Mouse (Mus musculus) Patski (cell line): ENCODE data around the gene 2010111I01Rik. TPM values are rescaled to one million over a fixed set of nuclear protein-coding genes. Genes with fewer than 3 reads are reported as not detected.
"Not testable (repeated sequence)": the region's sequence is repeated elsewhere in the genome, so short reads cannot be mapped to it uniquely, and the experiment has no call there.

ENCODE experiments used
- ATAC-seq: fragments of 100-300 bp; one replicate; pipeline ENCODE4 v1.8.0; 2021
- CTCF ChIA-PET: fragments of 350-600 bp; sonication (Branson Sonifier 250); formaldehyde crosslinking; loops from one replicate; lab custom pipeline; 2022; ENCODE audit warnings: inconsistent platforms; lab: Charles Lee
- POLR2A ChIA-PET: fragments of 350-600 bp; sonication (Branson Sonifier 250); formaldehyde crosslinking; loops from one replicate; lab custom pipeline; 2022; ENCODE audit warnings: antibody characterized with exemption, inconsistent platforms; lab: Charles Lee
- DNase-seq: peaks from one replicate; pipeline ENCODE4 v3.0.0-alpha.2; 2011; ENCODE audit warnings: low read depth, low spot score
- H3K27me3 ChIP-seq: fragments of 371-371 bp; one replicate; pipeline ENCODE4 v1.5.1; 2021
- CTCF ChIP-seq: fragments of 100-300 bp; IDR thresholded peaks from one replicate; pipeline ENCODE4 v1.5.1; 2021
- in situ Hi-C: fragments of 300-500 bp; cut with MboI; formaldehyde crosslinking; loops from 3 replicates; pipeline ENCODE4 v1.11.1; 2018; ENCODE audit warnings: low pct_unique_long_range_greater_than_20kb, mixed read lengths
- polyA plus RNA-seq: library from polyadenylated mRNA; unstranded; gene quantifications from one replicate; pipeline ENCODE4 v1.2.3, GENCODE M21; 2021

Gene 2010111I01Rik
- polyA plus RNA-seq, 1 experiment from 2014 or later, result 98.5 TPM

- DNase-seq, result no peak
- POLR2A ChIA-PET, result no interaction called here
- in situ Hi-C loops, result loop anchor here (10.0 kb wide), 1 partner anchor 690 kb away; no protein-coding TSS in a partner anchor
- TF ChIP-seq CTCF, result no peak
- CTCF ChIA-PET, result interaction anchor here (0.7 to 1.2 kb wide), 2 partner anchors 12 kb away, joined by 3 read pairs; no protein-coding TSS in a partner anchor
- no peaks in the 10 kb centered on the region for H3K27me3 ChIP-seq
- ATAC-seq, result no peak
Measured at GRCm38 (mm10) chr13:63344481-63344880, 379.8 kb downstream of the 2010111I01Rik start.

- H3K27me3 ChIP-seq, result no peaks in the 10 kb centered on the region
- in situ Hi-C loops, result loop anchor here (10.0 kb wide), 1 partner anchor 689 kb away; no protein-coding TSS in a partner anchor
- ATAC-seq (peak; percentile 47), DNase-seq (no peak)
- CTCF ChIA-PET, result interaction anchor here (1.0 to 2.0 kb wide), 5 partner anchors 9 to 426 kb away, joined by 3 to 5 read pairs (median 3); no protein-coding TSS in a partner anchor
- TF ChIP-seq CTCF, result no peak
- POLR2A ChIA-PET, result no interaction called here
Measured at GRCm38 (mm10) chr13:63345476-63346225, 381.0 kb downstream of the 2010111I01Rik start.

GRCm38 (mm10) chr13:63347639-63348038 is 382.9 kb downstream of the 2010111I01Rik start:
- DNase-seq (no peak), ATAC-seq (no peak)
- POLR2A ChIA-PET, result no interaction called here
- in situ Hi-C loops, result loop anchor here (10.0 kb wide), 1 partner anchor 687 kb away; no protein-coding TSS in a partner anchor
- CTCF ChIA-PET, result interaction anchor here (0.7 to 1.7 kb wide), 3 partner anchors 12 to 428 kb away, joined by 3 to 4 read pairs (median 4); no protein-coding TSS in a partner anchor
- H3K27me3 ChIP-seq, result no peaks in the 10 kb centered on the region
- no peak for TF ChIP-seq CTCF

GRCm38 (mm10) chr13:63350076-63350475 is 385.4 kb downstream of the 2010111I01Rik start:
- TF ChIP-seq CTCF, result no peak
- ChIA-PET POLR2A (no interaction called here), CTCF (interaction anchor here (1.1 to 1.9 kb wide), 2 partner anchors 10 to 15 kb away, joined by 3 to 6 read pairs; no protein-coding TSS in a partner anchor)
- no peak for ATAC-seq
- no peaks in the 10 kb centered on the region for H3K27me3 ChIP-seq
- in situ Hi-C loops, result no loop called here
- DNase-seq, result no peak

GRCm38 (mm10) chr13:63353312-63353711 is 388.6 kb downstream of the 2010111I01Rik start:
- DNase-seq, in situ Hi-C loops, POLR2A ChIA-PET, CTCF ChIA-PET, H3K27me3 ChIP-seq, ATAC-seq: not testable (repeated sequence)

GRCm38 (mm10) chr13:63356101-63356500 is 391.4 kb downstream of the 2010111I01Rik start:
- CTCF ChIA-PET, result interaction anchor here (0.8 to 4.2 kb wide), 19 partner anchors 10 to 680 kb away, joined by 3 to 35 read pairs (median 5); no protein-coding TSS in a partner anchor
- no peak for TF ChIP-seq CTCF
- ATAC-seq, result no peak

GRCm38 (mm10) chr13:63356558-63356957 is 391.9 kb downstream of the 2010111I01Rik start:
- in situ Hi-C loops, result no loop called here
- POLR2A ChIA-PET, result no interaction called here
- ATAC-seq, result peak; percentile 67
- DNase-seq, result no peak
- no peaks in the 10 kb centered on the region for H3K27me3 ChIP-seq
- peak; percentile 84 for TF ChIP-seq CTCF
- CTCF ChIA-PET, result interaction anchor here (0.8 to 4.2 kb wide), 20 partner anchors 10 to 680 kb away, joined by 3 to 35 read pairs (median 4); no protein-coding TSS in a partner anchor

More at GRCm38 (mm10) chr13:63356101-63356500, 391.4 kb downstream of the 2010111I01Rik start:
- in situ Hi-C loops, result no loop called here
- POLR2A ChIA-PET, result no interaction called here
- H3K27me3 ChIP-seq, result no peaks in the 10 kb centered on the region
- DNase-seq, result no peak

- ChIA-PET CTCF (interaction anchor here (3.4 to 4.2 kb wide), 3 partner anchors 18 to 439 kb away, joined by 13 to 22 read pairs (median 18); no protein-coding TSS in a partner anchor), POLR2A (interaction anchor here (0.6 kb wide), 1 partner anchor 57 kb away, joined by 7 read pairs; no protein-coding TSS in a partner anchor)
- DNase-seq (no peak), ATAC-seq (no peak)
- TF ChIP-seq CTCF, result no peak
- in situ Hi-C loops, result no loop called here
- no peaks in the 10 kb centered on the region for H3K27me3 ChIP-seq
Measured at GRCm38 (mm10) chr13:63359393-63359792, 394.7 kb downstream of the 2010111I01Rik start.

- no peak for DNase-seq
Measured at GRCm38 (mm10) chr13:63360111-63360885, 395.6 kb downstream of the 2010111I01Rik start.

GRCm38 (mm10) chr13:63361755-63362154 is 397.1 kb downstream of the 2010111I01Rik start:
- no peak for DNase-seq
- no peak for TF ChIP-seq CTCF
- H3K27me3 ChIP-seq, result no peaks in the 10 kb centered on the region
- in situ Hi-C loops, result no loop called here
- no peak for ATAC-seq
- POLR2A ChIA-PET, result interaction anchor here (1.1 kb wide), 1 partner anchor 10 kb away, joined by 3 read pairs; no protein-coding TSS in a partner anchor
- CTCF ChIA-PET, result interaction anchor here (0.9 to 1.6 kb wide), 3 partner anchors 12 to 442 kb away, joined by 3 read pairs; no protein-coding TSS in a partner anchor

More at GRCm38 (mm10) chr13:63360111-63360885, 395.6 kb downstream of the 2010111I01Rik start:
- POLR2A ChIA-PET, result interaction anchor here (1.1 kb wide), 1 partner anchor 11 kb away, joined by 3 read pairs; no protein-coding TSS in a partner anchor
- in situ Hi-C loops, result no loop called here
- ATAC-seq, result no peak
- CTCF ChIA-PET, result interaction anchor here (0.9 to 4.2 kb wide), 4 partner anchors 10 to 440 kb away, joined by 3 to 22 read pairs (median 4); no protein-coding TSS in a partner anchor
- no peak for TF ChIP-seq CTCF
- H3K27me3 ChIP-seq, result no peaks in the 10 kb centered on the region
